Mouse (Mus musculus) layer of hippocampus, adult 6 months (tissue): ENCODE measurements around the gene Lhx5. TPM values are rescaled to one million over a fixed set of nuclear protein-coding genes. Genes with fewer than 3 reads are reported as not detected.

Experiments
- long read RNA-seq, 2 experiments: library from polyadenylated mRNA; unstranded; transcript quantifications; one replicate each; pipeline ENCODE4 v2.0.0; 2019 to 2020
- polyA plus RNA-seq: library from polyadenylated mRNA; unstranded; fragments of <200 nt; fragmentation: Nextera tagmentation; gene quantifications from 2 replicates; pipeline ENCODE4 v1.2.3, GENCODE M21; 2021

The Lhx5 gene
- 0.19 and 0.20 TPM in 2 replicates for polyA plus RNA-seq
- long read RNA-seq, experiment 1, result 0 reads
- long read RNA-seq, experiment 2, transcript Lhx5-201 (5 exons, 2,689 nt), result major isoform, 13 of 17 reads
- long read RNA-seq, experiment 2, partial matches to known transcripts, result 3 of 17 reads
- long read RNA-seq, experiment 2, other reads (novel, unspliced or antisense), result 1 of 17 reads

DNA sequence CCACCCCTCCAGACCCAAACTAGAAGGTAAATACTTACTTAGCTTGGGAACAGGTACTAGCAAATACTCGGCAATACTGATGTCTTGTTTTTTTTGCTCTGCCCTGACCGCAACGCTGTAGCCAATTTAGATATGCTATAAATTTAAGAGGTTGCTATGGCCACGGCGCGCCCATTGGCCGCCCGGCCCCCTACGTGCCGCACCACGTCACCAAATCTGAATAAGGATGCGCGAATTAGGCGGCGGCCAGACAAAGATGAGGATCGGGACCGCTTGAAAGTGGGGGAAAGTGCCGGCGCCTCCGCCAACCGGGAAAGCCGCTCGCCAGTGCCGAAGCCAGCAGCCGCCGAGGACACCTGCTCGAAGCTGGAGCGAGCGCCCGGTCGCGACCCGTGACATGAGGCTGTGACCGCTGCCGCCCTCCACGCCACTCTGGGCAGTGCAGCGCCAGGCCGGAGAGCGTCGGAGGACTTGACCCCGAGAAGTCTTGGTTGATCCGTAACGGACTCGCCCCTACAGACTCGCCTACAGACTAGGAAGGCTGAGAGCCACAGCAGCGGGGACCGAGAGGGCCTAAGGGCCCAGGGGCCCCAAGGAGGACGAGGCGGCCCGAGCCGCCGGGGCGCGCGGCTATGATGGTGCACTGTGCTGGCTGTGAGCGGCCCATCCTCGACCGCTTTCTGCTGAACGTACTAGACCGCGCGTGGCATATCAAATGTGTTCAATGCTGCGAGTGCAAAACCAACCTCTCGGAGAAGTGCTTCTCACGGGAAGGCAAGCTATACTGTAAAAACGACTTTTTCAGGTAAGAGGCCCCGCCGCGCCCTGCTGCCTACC is at the start of gene Lhx5:
Lhx5 (plus strand) TSS at position 51 of the 837 bp plus-strand sequence.

GRCm38 (mm10) chr5:120472770-120473169 is 41.3 kb downstream of the Lhx5 start, which contains the start of gene Sdsl:
TSS of gene Sdsl (minus strand) at chr5:120472810.

DNA sequence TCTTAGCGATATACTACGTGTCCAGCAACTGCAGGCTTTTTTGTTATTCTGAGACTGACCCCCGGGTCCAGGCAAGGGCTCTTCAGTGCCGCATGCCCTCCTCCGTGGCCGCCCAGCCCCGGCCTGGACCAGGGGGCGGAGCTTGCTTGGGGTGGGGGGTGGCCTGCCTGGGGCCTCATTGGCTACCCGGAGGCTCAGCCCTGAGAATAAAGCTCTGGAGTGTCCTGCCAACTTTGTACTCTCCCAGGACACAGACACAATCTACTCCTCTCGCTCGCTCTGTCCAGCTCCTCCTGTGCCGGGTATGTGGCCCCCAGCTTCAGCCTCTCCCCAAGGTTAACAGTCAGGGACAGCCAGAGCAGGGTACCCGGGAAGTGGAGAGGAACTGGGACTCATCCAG is 44.8 kb downstream of the Lhx5 start, which contains the start of gene Sds:
Sds (plus strand) TSS at position 231 of the 400 bp plus-strand sequence.

Other genes with a start within 250 kb of the Lhx5 start
- 15.5 and 16.1 TPM in 2 replicates for gene Sdsl, start 41.1 kb downstream of the Lhx5 start, polyA plus RNA-seq
- gene Sds, start 44.8 kb downstream of the Lhx5 start, polyA plus RNA-seq, result 0.34 and 0.35 TPM in 2 replicates
- gene Plbd2, start 71.9 kb downstream of the Lhx5 start, polyA plus RNA-seq, result 16.2 and 17.2 TPM in 2 replicates
- 4.0 and 6.6 TPM in 2 replicates for gene Slc8b1, start 79.5 kb downstream of the Lhx5 start, polyA plus RNA-seq
- 20.8 and 21.8 TPM in 2 replicates for gene Tpcn1, start 157.0 kb downstream of the Lhx5 start, polyA plus RNA-seq
- gene Iqcd, start 157.3 kb downstream of the Lhx5 start, polyA plus RNA-seq, result 0.94 and 1.9 TPM in 2 replicates
- gene Rita1, start 180.9 kb downstream of the Lhx5 start, polyA plus RNA-seq, result 17.6 and 21.9 TPM in 2 replicates
- gene Ddx54, start 181.0 kb downstream of the Lhx5 start, polyA plus RNA-seq, result 18.5 and 19.4 TPM in 2 replicates
- gene Cfap73, start 202.5 kb downstream of the Lhx5 start, polyA plus RNA-seq, result 0.36 and 0.54 TPM in 2 replicates
- gene Rasal1, start 217.1 kb downstream of the Lhx5 start, polyA plus RNA-seq, result 48.3 and 57.1 TPM in 2 replicates